Mouse (Mus musculus) layer of hippocampus, adult 2 months (tissue): ENCODE results near the gene Pde4c. TPM values are rescaled to one million over a fixed set of nuclear protein-coding genes. Genes with fewer than 3 reads are reported as not detected.

Source experiments
- DNase-seq, 2 experiments: peaks; one replicate each; pipeline ENCODE4 v3.0.0; 2022; ENCODE audit warnings: low spot score in 2 of 2
- H3K27ac ChIP-seq: fragments of 200-600 bp; 2 replicates; pipeline ENCODE4 v1.8.1; 2022
- H3K4me3 ChIP-seq: fragments of 200-600 bp; 2 replicates; pipeline ENCODE4 v1.8.1; 2022; ENCODE audit warnings: mild to moderate bottlenecking
- CTCF ChIP-seq: fragments of 200-600 bp; conservative IDR thresholded peaks from 2 replicates; pipeline ENCODE4 v1.8.1; 2022; ENCODE audit warnings: antibody characterized with exemption, mild to moderate bottlenecking, moderate library complexity
- microRNA-seq, 2 experiments: library from miRNA; unstranded; fragments of <30 nt; microRNA quantifications; one replicate each; pipeline ENCODE4 v1.2.0; 2021
- total RNA-seq, 2 experiments: library from RNA; stranded (reverse); gene quantifications; 2 replicates each; pipeline ENCODE4 v1.2.3; 2021

The Pde4c gene
- total RNA-seq, 2 experiments from 2014 or later: 1.4 to 1.5 TPM

GRCm38 (mm10) chr8:70787941-70788667, 64.6 kb downstream of the Pde4c start:
- H3K4me3 ChIP-seq: no peak overlapping the region
- no peak for DNase-seq
- TF ChIP-seq CTCF: no peak

GRCm38 (mm10) chr8:70789046-70789445, 65.5 kb downstream of the Pde4c start:
- DNase-seq: no peak
- Histone ChIP-seq H3K4me3 (peak overlapping the region; percentile 4; the same call in 1 of the 2 replicates), H3K27ac (peak overlapping the region; percentile 99)
- TF ChIP-seq CTCF: no peak

More at GRCm38 (mm10) chr8:70787941-70788667, 64.6 kb downstream of the Pde4c start:
- peak overlapping the region; percentile 99 for H3K27ac ChIP-seq

GRCm38 (mm10) chr8:70790846-70791245, 67.3 kb downstream of the Pde4c start:
- peak overlapping the region; percentile 90 for H3K4me3 ChIP-seq
- no peak for TF ChIP-seq CTCF
- DNase-seq: peak in 1 of 2 experiments; percentile 62
- H3K27ac ChIP-seq: peak overlapping the region; percentile 99

GRCm38 (mm10) chr8:70791294-70791701, 67.8 kb downstream of the Pde4c start:
- Histone ChIP-seq H3K4me3 (peak overlapping the region; percentile 90), H3K27ac (peak overlapping the region; percentile 99)
- no peak for TF ChIP-seq CTCF
- DNase-seq: no peak

DNA sequence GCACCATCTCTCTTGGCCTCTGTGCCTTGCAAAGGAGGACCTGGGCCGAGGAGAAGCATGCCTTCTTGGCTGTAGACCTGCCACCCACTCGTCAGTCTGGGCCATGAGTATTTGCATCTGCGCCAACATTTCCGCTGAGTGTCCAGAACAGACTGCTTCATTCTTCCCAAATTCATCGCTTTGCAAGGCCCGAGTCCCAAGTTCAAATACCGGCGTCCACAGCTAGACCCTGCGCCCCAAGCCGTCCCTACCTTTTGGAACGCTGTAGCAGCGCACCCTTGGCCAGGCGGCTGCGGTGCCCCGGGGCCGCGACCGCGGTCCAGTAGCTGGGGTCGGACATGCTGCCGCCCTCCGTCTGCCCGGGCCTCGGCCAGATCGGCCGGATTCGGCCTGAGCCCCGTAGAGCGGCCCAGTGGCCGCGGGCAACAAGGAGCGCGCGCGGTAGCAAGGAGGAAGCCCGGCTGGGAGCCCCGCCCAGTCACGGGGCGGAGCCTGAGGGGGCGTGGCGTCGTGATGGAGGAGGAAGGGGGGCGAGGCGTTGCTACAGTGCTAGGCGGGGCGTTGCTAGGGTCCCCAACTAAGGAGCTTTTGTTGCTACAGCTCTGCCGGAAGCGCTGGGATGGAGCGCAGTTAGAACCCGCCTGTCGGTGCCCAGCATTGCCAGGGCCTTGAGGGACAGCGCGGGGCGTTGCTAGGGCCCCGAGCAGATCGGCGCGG, 68.6 kb downstream of the Pde4c start:
- H3K27ac ChIP-seq: peak overlapping the region; percentile 99
- peak; percentile 98 to 99 for DNase-seq

GRCm38 (mm10) chr8:70792700-70793099, 69.2 kb downstream of the Pde4c start:
- peak overlapping the region; percentile 99 for H3K27ac ChIP-seq
- DNase-seq: peak in 1 of 2 experiments; percentile 67
- peak overlapping the region; percentile 90 for H3K4me3 ChIP-seq
- TF ChIP-seq CTCF: no peak

More for the DNA sequence above, 68.6 kb downstream of the Pde4c start:
- TF ChIP-seq CTCF: no peak
- peak overlapping the region; percentile 90 for H3K4me3 ChIP-seq

- TF ChIP-seq CTCF: no peak
- Histone ChIP-seq H3K4me3 (peak overlapping the region; percentile 4; the same call in 1 of the 2 replicates), H3K27ac (peak overlapping the region; percentile 99)
- no peak for DNase-seq
Observed at GRCm38 (mm10) chr8:70794215-70794614, 70.7 kb downstream of the Pde4c start.

DNA sequence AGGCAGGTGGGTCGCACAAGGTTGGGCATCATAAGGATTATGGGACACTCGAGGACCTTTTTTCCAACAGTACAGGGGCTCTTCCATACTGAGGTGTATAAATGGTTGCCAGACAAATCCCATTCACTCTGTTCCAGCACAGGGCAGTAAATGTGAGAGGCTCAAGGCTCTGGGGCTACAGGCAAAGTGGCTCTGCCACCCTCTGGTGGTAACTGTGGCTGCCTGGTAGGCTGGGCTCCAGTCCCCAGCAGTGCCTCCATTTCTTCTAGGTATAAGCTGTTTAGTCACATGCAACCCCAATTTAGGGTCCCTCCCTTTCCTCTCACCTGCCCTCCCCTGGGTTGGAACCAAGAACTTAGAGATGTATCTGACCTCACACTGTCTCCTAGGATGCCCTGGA, 71.8 kb downstream of the Pde4c start:
- peak overlapping the region; percentile 99 for H3K27ac ChIP-seq
- peak overlapping the region; percentile 82; the same call in 1 of the 2 replicates for H3K4me3 ChIP-seq
- peak; percentile 62 for TF ChIP-seq CTCF
- no peak for DNase-seq

DNA sequence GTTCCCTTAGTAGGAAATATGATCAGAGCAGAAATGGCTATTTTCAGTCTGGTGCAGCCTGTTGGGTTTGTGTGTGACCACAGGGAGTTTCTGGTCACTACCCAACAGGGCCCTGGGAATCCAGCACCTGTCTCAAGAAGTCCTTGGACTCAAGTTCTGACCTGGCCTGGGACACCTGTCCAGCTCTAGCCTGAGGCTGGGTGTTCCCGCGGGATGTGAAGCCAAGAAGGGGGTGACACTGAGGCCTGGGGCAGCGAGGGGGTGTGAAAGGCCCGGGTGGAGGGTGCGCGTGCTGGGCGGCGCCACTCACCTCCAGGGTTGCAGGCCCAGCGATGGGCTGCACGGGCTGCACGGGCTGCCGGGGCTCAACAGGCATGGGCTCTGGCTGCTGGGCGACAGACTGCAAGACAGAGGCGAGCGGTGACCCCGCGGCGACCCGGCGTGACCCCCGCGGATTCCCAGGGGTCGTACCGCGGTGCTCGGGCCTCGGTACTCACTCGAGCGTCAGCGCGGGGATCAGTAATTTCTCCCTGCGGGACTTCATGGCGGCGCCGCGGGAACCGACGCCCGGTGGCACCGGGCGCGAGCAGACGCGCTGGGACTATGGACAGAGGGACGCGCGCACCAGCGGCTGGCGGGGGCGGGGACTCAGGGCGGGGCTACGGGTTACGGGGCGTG, 73.0 kb downstream of the Pde4c start:
- TF ChIP-seq CTCF: no peak
- Histone ChIP-seq H3K27ac (peak overlapping the region; percentile 99), H3K4me3 (peak overlapping the region; percentile 82)
- DNase-seq: no peak

DNA sequence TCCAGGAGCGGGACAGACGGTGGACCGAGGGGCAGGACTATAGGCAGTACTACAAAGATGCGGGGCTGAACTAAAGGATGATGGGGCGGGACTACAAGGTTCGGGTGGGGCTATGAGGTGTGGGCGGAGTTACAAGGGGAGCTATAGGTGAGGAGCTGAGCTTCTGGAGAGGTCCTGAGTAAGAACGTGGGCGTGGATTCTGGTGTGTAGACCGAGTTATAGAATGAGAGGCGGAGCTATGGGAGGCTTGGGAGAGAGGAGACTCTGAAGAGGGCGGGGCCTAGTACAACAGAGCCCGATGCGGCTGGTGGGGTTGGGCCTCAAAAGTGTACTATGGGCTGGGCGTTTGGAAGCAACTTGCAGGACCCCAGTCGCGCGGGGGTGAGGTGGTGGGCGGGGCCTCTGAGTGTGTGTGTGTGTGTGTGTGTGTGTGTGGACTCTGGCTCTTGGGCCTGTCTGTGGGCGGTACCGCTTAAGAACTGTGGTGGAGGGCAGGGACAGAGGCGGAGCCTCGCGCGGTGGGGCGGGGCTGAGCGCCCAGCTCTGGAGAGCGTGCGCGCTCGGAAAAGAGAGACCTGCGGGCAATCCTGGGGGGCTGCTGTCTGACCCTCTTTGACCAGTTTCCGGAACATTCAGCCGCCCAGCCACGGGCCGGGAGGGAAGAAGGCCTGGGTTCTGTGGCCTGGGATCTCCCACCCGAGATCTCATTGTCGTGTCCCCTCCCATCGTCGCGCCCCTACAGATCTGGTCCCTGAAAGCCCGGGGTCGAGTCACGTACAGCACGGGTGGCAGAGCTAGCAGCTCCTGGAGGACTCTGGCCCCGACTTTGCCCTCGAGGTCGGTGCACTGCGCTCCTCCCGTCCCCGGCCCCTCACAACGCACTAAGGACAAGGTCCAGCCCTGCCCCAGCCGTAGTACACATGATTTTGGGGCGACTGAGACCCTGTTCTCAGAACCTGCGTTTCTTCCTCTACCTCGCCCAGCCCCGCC, 73.9 kb downstream of the Pde4c start:
- TF ChIP-seq CTCF: no peak
- peak; percentile 88 to 95 for DNase-seq
- H3K4me3 ChIP-seq: peak overlapping the region; percentile 82
- peak overlapping the region; percentile 99 for H3K27ac ChIP-seq

- Histone ChIP-seq H3K27ac (peak overlapping the region; percentile 99), H3K4me3 (peak overlapping the region; percentile 82)
- DNase-seq: peak; percentile 71 to 83
- 0 out of 2 replicates have a peak, but pooled peaks have one; percentile 9 for TF ChIP-seq CTCF
Observed at GRCm38 (mm10) chr8:70798281-70798680, 74.8 kb downstream of the Pde4c start.

- Histone ChIP-seq H3K4me3 (peak overlapping the region; percentile 28; the same call in 1 of the 2 replicates), H3K27ac (peak overlapping the region; percentile 99)
- TF ChIP-seq CTCF: no peak
- DNase-seq: peak in 1 of 2 experiments; percentile 63
Observed at GRCm38 (mm10) chr8:70800648-70801047, 77.1 kb downstream of the Pde4c start.

Small RNA genes lying within 50 kb of the gene (microRNA-seq; reads per million reads assigned to microRNA genes)
- gene Mir7240: 62.6 to 63.3 reads per million in 2 experiments

Other genes starting within 250 kb of the Pde4c start
- gene Klhl26, start 246.8 kb upstream of the Pde4c start, total RNA-seq: 10 to 100 TPM; 56.8 to 60.2 TPM
- gene Tmem59l, start 236.4 kb upstream of the Pde4c start, total RNA-seq: 100 to 1,000 TPM; 321 to 339 TPM
- gene Crlf1, start 230.6 kb upstream of the Pde4c start, total RNA-seq: 10 to 100 TPM; 44.5 to 47.1 TPM
- gene Rex1bd, start 217.0 kb upstream of the Pde4c start, total RNA-seq: 10 to 100 TPM; 93.9 to 98.1 TPM
- gene Uba52, start 212.9 kb upstream of the Pde4c start, total RNA-seq: 1,000 to 10,000 TPM in 1 of 2 experiments, 100 to 1,000 TPM in 1; 970 to 1,000 TPM
- gene Fkbp8, start 196.0 kb upstream of the Pde4c start, total RNA-seq: 100 to 1,000 TPM; 447 to 453 TPM
- gene Kxd1, start 195.8 kb upstream of the Pde4c start, total RNA-seq: 10 to 100 TPM; 37.2 to 40.7 TPM
- 10 to 100 TPM; 20.5 to 24.4 TPM for gene Ell, start 184.3 kb upstream of the Pde4c start, total RNA-seq
- gene Isyna1, start 129.3 kb upstream of the Pde4c start, total RNA-seq: 10 to 100 TPM; 41.4 to 46.4 TPM
- gene Ssbp4, start 114.8 kb upstream of the Pde4c start, total RNA-seq: 100 to 1,000 TPM; 274 to 297 TPM
- under 1 TPM; 0.54 to 0.97 TPM for gene Lrrc25, start 107.6 kb upstream of the Pde4c start, total RNA-seq
- gene Gdf15, start 91.3 kb upstream of the Pde4c start, total RNA-seq: under 1 TPM in 1 of 2 experiments, not detected in 1; 0.25 TPM
- gene Pgpep1, start 63.3 kb upstream of the Pde4c start, total RNA-seq: 10 to 100 TPM; 25.4 to 29.1 TPM
- 10 to 100 TPM; 58.2 to 61.8 TPM for gene Lsm4, start 50.5 kb upstream of the Pde4c start, total RNA-seq
- 100 to 1,000 TPM; 165 to 181 TPM for gene Jund, start 24.8 kb upstream of the Pde4c start, total RNA-seq
- gene Iqcn, start 20.3 kb upstream of the Pde4c start, total RNA-seq: under 1 TPM; 0.07 to 0.08 TPM
- not detected for gene Gm3336, start 5.2 kb upstream of the Pde4c start, total RNA-seq
- gene Rab3a, start 31.0 kb downstream of the Pde4c start, total RNA-seq: 100 to 1,000 TPM; 775 to 798 TPM
- 10 to 100 TPM; 36.5 to 42.7 TPM for gene Mpv17l2, start 37.2 kb downstream of the Pde4c start, total RNA-seq
- 100 to 1,000 TPM; 160 to 169 TPM for gene Pik3r2, start 53.0 kb downstream of the Pde4c start, total RNA-seq
- 100 to 1,000 TPM; 468 to 473 TPM for gene Mast3, start 81.3 kb downstream of the Pde4c start, total RNA-seq
- gene Il12rb1, start 84.7 kb downstream of the Pde4c start, total RNA-seq: 1 to 10 TPM in 1 of 2 experiments, under 1 TPM in 1; 0.61 to 1.1 TPM
- 10 to 100 TPM; 13.8 to 20.9 TPM for gene Arrdc2, start 116.0 kb downstream of the Pde4c start, total RNA-seq
- 10 to 100 TPM; 17.4 to 18.3 TPM for gene Kcnn1, start 139.5 kb downstream of the Pde4c start, total RNA-seq
- 10 to 100 TPM; 82.2 to 88.9 TPM for gene Ccdc124, start 150.2 kb downstream of the Pde4c start, total RNA-seq
- 1 to 10 TPM; 5.9 to 8.0 TPM for gene Slc5a5, start 169.0 kb downstream of the Pde4c start, total RNA-seq
- 100 to 1,000 TPM; 698 to 704 TPM for gene Rpl18a, start 173.7 kb downstream of the Pde4c start, total RNA-seq
- gene Map1s, start 182.2 kb downstream of the Pde4c start, total RNA-seq: 10 to 100 TPM; 97.0 to 98.1 TPM